Mouse (Mus musculus): ENCODE results near the gene Cgas.

- TF ChIP-seq CTCF (conservative IDR thresholded peaks at IDR 0.05; ENCODE audit: low read length) = no peak
- TF ChIP-seq NANOG (IDR thresholded peaks at IDR 0.05; ENCODE audit: borderline replicate concordance, low read length) = no peak
These were observed 10.6 kb downstream of the Cgas start for GRCm38 (mm10) chr9:78432471-78432870.

Data from E14TG2a.4 (cell line).